Mouse (Mus musculus): ENCODE data around the gene Dusp5. TPM values are rescaled to one million over a fixed set of nuclear protein-coding genes. Genes with fewer than 3 reads are reported as not detected.

Gene Dusp5
- polyA plus RNA-seq, 1 experiment from 2014 or later = 2.2 TPM

GRCm38 (mm10) chr19:53527480-53527879 lies 1.4 kb upstream of the Dusp5 start:
- Histone ChIP-seq H3K27me3 (replicated peaks; ENCODE audit: control insufficient read depth, insufficient read depth, low read length) (peaks cover 19% of the 10 kb centered on the region), H3K4me2 (ENCODE audit: low read depth, low read length) (no peak overlapping the region), H3K4me3 (ENCODE audit: low read depth, low read length) (no peak overlapping the region), H3K4me1 (ENCODE audit: control insufficient read depth, insufficient read depth, low read length) (peaks cover 8% of the 10 kb centered on the region; the same call in 1 of the 2 replicates), H3K9me3 (ENCODE audit: control insufficient read depth, low read length) (no peaks in the 10 kb centered on the region), H3K9ac (ENCODE audit: low read depth, low read length) (no peak overlapping the region), H3K36me3 (ENCODE audit: control insufficient read depth, insufficient read depth, low read length) (no peaks in the 10 kb centered on the region), H3K27ac (replicated peaks; ENCODE audit: low read depth, low read length) (no peak overlapping the region)
- DNase-seq (ENCODE audit: low spot score) (no peak), ATAC-seq (ENCODE audit: low read depth) (no peak)
- 27% methylated on average over 10 of the region's 10 CpGs for WGBS

GRCm38 (mm10) chr19:53528131-53528621 lies 733 bp upstream of the Dusp5 start:
- no peak overlapping the region for H3K27ac ChIP-seq (replicated peaks; ENCODE audit: low read depth, low read length)
- DNase-seq (ENCODE audit: low spot score) (no peak), ATAC-seq (ENCODE audit: low read depth) (no peak)
- peak overlapping the region; percentile 89 for H3K4me2 ChIP-seq (ENCODE audit: low read depth, low read length)
- H3K36me3 ChIP-seq (ENCODE audit: control insufficient read depth, insufficient read depth, low read length) = no peaks in the 10 kb centered on the region
- H3K27me3 ChIP-seq (replicated peaks; ENCODE audit: control insufficient read depth, insufficient read depth, low read length) = peaks cover 19% of the 10 kb centered on the region
- WGBS = 2% methylated on average over 13 of the region's 13 CpGs
- no peaks in the 10 kb centered on the region for H3K9me3 ChIP-seq (ENCODE audit: control insufficient read depth, low read length)
- H3K4me3 ChIP-seq (ENCODE audit: low read depth, low read length) = peak overlapping the region; percentile 67
- peak overlapping the region; percentile 80 for H3K9ac ChIP-seq (ENCODE audit: low read depth, low read length)
- H3K4me1 ChIP-seq (ENCODE audit: control insufficient read depth, insufficient read depth, low read length) = peaks cover 8% of the 10 kb centered on the region; the same call in 1 of the 2 replicates

- WGBS = no CpG with 5 or more reads among the region's 36 CpGs
- peaks cover 19% of the 10 kb centered on the region for H3K27me3 ChIP-seq (replicated peaks; ENCODE audit: control insufficient read depth, insufficient read depth, low read length)
- 0 out of 2 replicates have a peak overlapping the region, but pooled peaks have one; percentile 15 for H3K27ac ChIP-seq (replicated peaks; ENCODE audit: low read depth, low read length)
- ATAC-seq (ENCODE audit: low read depth) = no peak; the same call in 1 of the 2 replicates
- peaks cover 8% of the 10 kb centered on the region; the same call in 1 of the 2 replicates for H3K4me1 ChIP-seq (ENCODE audit: control insufficient read depth, insufficient read depth, low read length)
- H3K36me3 ChIP-seq (ENCODE audit: control insufficient read depth, insufficient read depth, low read length) = no peaks in the 10 kb centered on the region
- DNase-seq (ENCODE audit: low spot score) = no peak
- peak overlapping the region; percentile 80 for H3K9ac ChIP-seq (ENCODE audit: low read depth, low read length)
- peak overlapping the region; percentile 67 for H3K4me3 ChIP-seq (ENCODE audit: low read depth, low read length)
- H3K4me2 ChIP-seq (ENCODE audit: low read depth, low read length) = peak overlapping the region; percentile 89
- no peaks in the 10 kb centered on the region for H3K9me3 ChIP-seq (ENCODE audit: control insufficient read depth, low read length)
These were observed 471 bp downstream of the Dusp5 start for GRCm38 (mm10) chr19:53529455-53529704.

- H3K4me2 ChIP-seq (ENCODE audit: low read depth, low read length) = peak overlapping the region; percentile 89
- H3K4me3 ChIP-seq (ENCODE audit: low read depth, low read length) = peak overlapping the region; percentile 67
- peaks cover 8% of the 10 kb centered on the region; the same call in 1 of the 2 replicates for H3K4me1 ChIP-seq (ENCODE audit: control insufficient read depth, insufficient read depth, low read length)
- WGBS = 5% methylated on average over 31 of the region's 31 CpGs
- H3K27me3 ChIP-seq (replicated peaks; ENCODE audit: control insufficient read depth, insufficient read depth, low read length) = peaks cover 19% of the 10 kb centered on the region
- H3K36me3 ChIP-seq (ENCODE audit: control insufficient read depth, insufficient read depth, low read length) = no peaks in the 10 kb centered on the region
- DNase-seq (ENCODE audit: low spot score) = no peak
- H3K9ac ChIP-seq (ENCODE audit: low read depth, low read length) = peak overlapping the region; percentile 80
- no peak overlapping the region for H3K27ac ChIP-seq (replicated peaks; ENCODE audit: low read depth, low read length)
- H3K9me3 ChIP-seq (ENCODE audit: control insufficient read depth, low read length) = no peaks in the 10 kb centered on the region
- peak; percentile 8; the same call in 1 of the 2 replicates for ATAC-seq (ENCODE audit: low read depth)
These were observed 1.0 kb downstream of the Dusp5 start for GRCm38 (mm10) chr19:53529705-53530562.

- Histone ChIP-seq H3K4me3 (ENCODE audit: low read depth, low read length) (no peak overlapping the region), H3K36me3 (ENCODE audit: control insufficient read depth, insufficient read depth, low read length) (no peaks in the 10 kb centered on the region), H3K27ac (replicated peaks; ENCODE audit: low read depth, low read length) (no peak overlapping the region), H3K9me3 (ENCODE audit: control insufficient read depth, low read length) (no peaks in the 10 kb centered on the region), H3K4me2 (ENCODE audit: low read depth, low read length) (no peak overlapping the region), H3K4me1 (ENCODE audit: control insufficient read depth, insufficient read depth, low read length) (peaks cover 8% of the 10 kb centered on the region; the same call in 1 of the 2 replicates), H3K9ac (ENCODE audit: low read depth, low read length) (no peak overlapping the region), H3K27me3 (replicated peaks; ENCODE audit: control insufficient read depth, insufficient read depth, low read length) (peaks cover 19% of the 10 kb centered on the region)
- WGBS = 60% methylated on average over 10 of the region's 10 CpGs
- DNase-seq (ENCODE audit: low spot score) = no peak
- ATAC-seq (ENCODE audit: low read depth) = no peak
These were observed 2.5 kb downstream of the Dusp5 start for GRCm38 (mm10) chr19:53531416-53531815.

GRCm38 (mm10) chr19:53532021-53532420 lies 3.1 kb downstream of the Dusp5 start:
- H3K27ac ChIP-seq (replicated peaks; ENCODE audit: low read depth, low read length) = no peak overlapping the region
- 46% methylated on average over 6 of the region's 6 CpGs for WGBS
- H3K4me1 ChIP-seq (ENCODE audit: control insufficient read depth, insufficient read depth, low read length) = peaks cover 8% of the 10 kb centered on the region; the same call in 1 of the 2 replicates
- no peak overlapping the region for H3K9ac ChIP-seq (ENCODE audit: low read depth, low read length)
- peaks cover 19% of the 10 kb centered on the region for H3K27me3 ChIP-seq (replicated peaks; ENCODE audit: control insufficient read depth, insufficient read depth, low read length)
- DNase-seq (ENCODE audit: low spot score) (no peak), ATAC-seq (ENCODE audit: low read depth) (no peak)
- no peak overlapping the region for H3K4me2 ChIP-seq (ENCODE audit: low read depth, low read length)
- H3K36me3 ChIP-seq (ENCODE audit: control insufficient read depth, insufficient read depth, low read length) = no peaks in the 10 kb centered on the region
- no peak overlapping the region for H3K4me3 ChIP-seq (ENCODE audit: low read depth, low read length)
- no peaks in the 10 kb centered on the region for H3K9me3 ChIP-seq (ENCODE audit: control insufficient read depth, low read length)

GRCm38 (mm10) chr19:53532676-53533075 lies 3.8 kb downstream of the Dusp5 start:
- ATAC-seq (ENCODE audit: low read depth) (no peak), DNase-seq (ENCODE audit: low spot score) (no peak)
- no peak overlapping the region for H3K4me3 ChIP-seq (ENCODE audit: low read depth, low read length)
- no peaks in the 10 kb centered on the region for H3K36me3 ChIP-seq (ENCODE audit: control insufficient read depth, insufficient read depth, low read length)
- H3K27me3 ChIP-seq (replicated peaks; ENCODE audit: control insufficient read depth, insufficient read depth, low read length) = peaks cover 19% of the 10 kb centered on the region
- H3K9me3 ChIP-seq (ENCODE audit: control insufficient read depth, low read length) = no peaks in the 10 kb centered on the region
- WGBS = 46% methylated on average over 6 of the region's 6 CpGs
- H3K4me1 ChIP-seq (ENCODE audit: control insufficient read depth, insufficient read depth, low read length) = peaks cover 8% of the 10 kb centered on the region; the same call in 1 of the 2 replicates
- no peak overlapping the region for H3K4me2 ChIP-seq (ENCODE audit: low read depth, low read length)
- H3K27ac ChIP-seq (replicated peaks; ENCODE audit: low read depth, low read length) = no peak overlapping the region
- no peak overlapping the region for H3K9ac ChIP-seq (ENCODE audit: low read depth, low read length)

- Histone ChIP-seq H3K9me3 (ENCODE audit: control insufficient read depth, low read length) (no peaks in the 10 kb centered on the region), H3K27ac (replicated peaks; ENCODE audit: low read depth, low read length) (no peak overlapping the region), H3K4me2 (ENCODE audit: low read depth, low read length) (no peak overlapping the region), H3K9ac (ENCODE audit: low read depth, low read length) (no peak overlapping the region), H3K36me3 (ENCODE audit: control insufficient read depth, insufficient read depth, low read length) (no peaks in the 10 kb centered on the region), H3K4me1 (ENCODE audit: control insufficient read depth, insufficient read depth, low read length) (peaks cover 8% of the 10 kb centered on the region; the same call in 1 of the 2 replicates), H3K4me3 (ENCODE audit: low read depth, low read length) (no peak overlapping the region), H3K27me3 (replicated peaks; ENCODE audit: control insufficient read depth, insufficient read depth, low read length) (peaks cover 19% of the 10 kb centered on the region)
- ATAC-seq (ENCODE audit: low read depth) (no peak), DNase-seq (ENCODE audit: low spot score) (no peak)
- WGBS = 81% methylated on average over 7 of the region's 7 CpGs
These were observed 4.3 kb downstream of the Dusp5 start for GRCm38 (mm10) chr19:53533236-53533635.
